Mouse (Mus musculus): ENCODE measurements around the gene Thbs2.

The Thbs2 gene

DNA sequence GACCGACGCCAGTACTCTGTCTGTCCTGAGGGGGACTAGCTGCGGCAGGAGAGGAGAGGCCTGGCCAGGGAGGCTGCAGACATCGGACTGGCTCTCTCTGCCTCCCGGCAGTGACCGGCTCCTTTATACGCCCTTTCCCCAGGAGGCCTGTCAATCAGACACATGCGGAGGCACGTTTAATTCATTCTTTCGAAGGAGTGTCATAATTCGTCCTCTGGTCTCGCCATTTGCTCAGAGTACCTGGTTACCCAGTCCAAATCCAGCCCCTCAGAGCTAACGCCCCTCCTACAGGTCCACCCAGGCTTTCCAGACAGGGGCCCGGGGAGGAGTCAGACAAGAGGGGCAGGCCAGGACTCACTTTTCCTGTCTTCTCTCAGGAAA, at the start of gene Thbs2:
Gene Thbs2, minus strand, starts transcription at position 242 of the 381 bp plus-strand sequence.
- DNase-seq (ENCODE audit: low read depth, low spot score): no peak

GRCm38 (mm10) chr17:14735493-14736004, 41.5 kb upstream of the Thbs2 start:
- no peak for DNase-seq (ENCODE audit: low read depth, low spot score)

- DNase-seq (ENCODE audit: low read depth, low spot score): no peak
Observed at GRCm38 (mm10) chr17:14734380-14734779, 40.3 kb upstream of the Thbs2 start.

GRCm38 (mm10) chr17:14733941-14734340, 39.9 kb upstream of the Thbs2 start:
- peak; percentile 59 for DNase-seq (ENCODE audit: low read depth, low spot score)

- no peak for DNase-seq (ENCODE audit: low read depth, low spot score)
Observed at GRCm38 (mm10) chr17:14733027-14733426, 39.0 kb upstream of the Thbs2 start.

DNA sequence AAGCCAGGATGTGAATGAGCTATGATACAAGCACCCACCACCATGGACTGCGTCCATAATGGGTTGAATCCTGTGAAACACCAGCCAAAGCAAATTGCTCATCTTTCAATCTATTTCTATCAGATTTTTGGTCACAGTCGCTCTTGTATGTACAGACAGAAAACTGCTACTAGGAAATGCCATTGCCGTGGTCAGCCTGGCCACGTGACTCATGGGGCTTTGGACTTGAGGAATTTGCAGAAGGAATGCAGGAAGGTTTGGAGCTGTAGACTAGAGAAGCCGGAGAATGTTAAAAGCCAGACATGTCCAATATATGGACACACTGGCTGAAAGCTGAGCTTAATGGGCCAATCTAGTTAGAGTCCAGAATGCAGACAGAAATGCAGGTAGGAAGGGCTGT, 36.6 kb upstream of the Thbs2 start:
- DNase-seq (ENCODE audit: low read depth, low spot score): no peak

- DNase-seq (ENCODE audit: low read depth, low spot score): no peak
Observed at GRCm38 (mm10) chr17:14727481-14727880, 33.4 kb upstream of the Thbs2 start.

GRCm38 (mm10) chr17:14724786-14725185, 30.8 kb upstream of the Thbs2 start:
- DNase-seq (ENCODE audit: low read depth, low spot score): no peak

GRCm38 (mm10) chr17:14721325-14721724, 27.3 kb upstream of the Thbs2 start:
- no peak for DNase-seq (ENCODE audit: low read depth, low spot score)

- no peak for DNase-seq (ENCODE audit: low read depth, low spot score)
Observed at GRCm38 (mm10) chr17:14720912-14721311, 26.9 kb upstream of the Thbs2 start.

DNA sequence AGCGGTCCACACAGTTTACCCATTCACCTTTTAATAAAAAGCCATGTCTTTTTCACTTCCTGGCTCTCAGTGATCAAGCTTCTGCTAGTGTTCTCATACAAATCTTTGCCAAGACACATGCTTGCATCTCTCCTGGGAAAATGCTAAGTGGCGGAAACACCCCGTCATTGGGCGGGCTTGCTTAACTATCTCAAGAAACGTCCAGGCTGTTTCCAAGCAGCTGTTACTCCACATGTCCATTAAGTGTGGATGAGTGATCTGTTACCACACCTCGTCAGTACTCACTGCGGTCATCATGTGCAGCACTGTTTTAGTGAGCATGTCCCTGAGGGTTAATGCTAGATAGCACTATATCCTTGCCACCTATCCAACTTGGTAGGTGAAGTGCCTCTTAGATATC, 26.2 kb upstream of the Thbs2 start:
- no peak for DNase-seq (ENCODE audit: low read depth, low spot score)

- DNase-seq (ENCODE audit: low read depth, low spot score): no peak
Observed at GRCm38 (mm10) chr17:14718801-14719200, 24.8 kb upstream of the Thbs2 start.

DNA sequence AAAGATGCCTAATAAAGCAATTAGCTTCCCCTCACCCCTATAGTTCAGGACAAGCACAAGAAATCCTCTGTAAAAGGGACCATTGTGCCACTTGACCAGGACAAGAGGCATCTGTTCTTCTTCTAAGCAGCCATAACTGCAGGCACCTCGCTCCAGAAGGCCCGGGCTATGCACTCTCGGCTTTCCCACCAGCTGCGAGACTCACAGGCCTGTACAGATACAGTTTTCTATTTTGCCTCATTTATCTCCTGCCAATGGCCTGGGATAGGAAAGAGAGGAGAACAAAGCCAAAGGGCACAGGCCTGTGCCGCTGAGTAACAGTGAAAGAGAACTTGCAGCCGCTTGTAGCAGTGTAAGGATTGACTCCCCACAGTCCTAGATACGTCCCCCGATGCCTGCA, 20.7 kb upstream of the Thbs2 start:
- DNase-seq (ENCODE audit: low read depth, low spot score): peak; percentile 13

DNA sequence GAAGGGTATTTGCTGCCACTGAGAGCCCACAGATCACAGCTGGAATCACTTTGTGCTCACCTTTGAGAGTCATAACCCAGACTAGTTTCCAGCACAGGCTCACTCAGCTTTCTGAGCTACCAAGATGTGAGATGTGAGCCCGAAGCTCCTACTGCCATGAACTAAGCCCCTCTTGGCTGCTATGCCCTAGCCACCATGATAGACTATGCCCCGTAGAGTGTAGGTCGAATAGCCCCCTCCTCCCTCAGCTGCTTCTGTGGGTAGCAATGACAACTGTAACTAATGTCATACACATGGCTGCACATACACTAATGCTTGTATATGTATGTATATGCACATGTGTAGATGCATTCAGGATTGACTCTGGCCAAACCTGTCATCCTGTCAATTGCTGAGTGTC, 20.3 kb upstream of the Thbs2 start:
- DNase-seq (ENCODE audit: low read depth, low spot score): no peak

GRCm38 (mm10) chr17:14711784-14712183, 17.7 kb upstream of the Thbs2 start:
- no peak for DNase-seq (ENCODE audit: low read depth, low spot score)

GRCm38 (mm10) chr17:14711032-14711431, 17.0 kb upstream of the Thbs2 start:
- DNase-seq (ENCODE audit: low read depth, low spot score): no peak

- DNase-seq (ENCODE audit: low read depth, low spot score): peak; percentile 5
Observed at GRCm38 (mm10) chr17:14706066-14706465, 12.0 kb upstream of the Thbs2 start.

DNA sequence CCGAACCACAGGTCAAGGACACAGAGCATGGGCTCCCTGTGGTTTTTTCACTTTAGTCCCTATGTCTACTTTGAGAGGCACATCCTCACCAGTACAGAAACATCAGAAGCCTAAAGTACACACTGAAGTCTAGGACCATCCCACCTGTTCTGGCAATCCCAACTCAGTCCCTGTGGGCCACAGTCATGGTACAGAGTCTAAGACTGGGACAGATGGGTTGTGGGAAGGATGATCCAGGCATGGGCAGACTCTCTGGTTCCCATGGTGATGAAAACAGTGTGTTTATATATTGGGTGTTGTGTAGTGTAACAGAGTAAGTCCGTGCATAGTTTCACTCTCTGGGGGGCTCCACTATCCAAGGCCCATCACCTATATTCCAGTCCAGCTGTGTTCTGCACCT, 11.4 kb upstream of the Thbs2 start:
- DNase-seq (ENCODE audit: low read depth, low spot score): peak; percentile 16

GRCm38 (mm10) chr17:14703771-14704170, 9.7 kb upstream of the Thbs2 start:
- no peak for DNase-seq (ENCODE audit: low read depth, low spot score)

GRCm38 (mm10) chr17:14703268-14703667, 9.2 kb upstream of the Thbs2 start:
- no peak for DNase-seq (ENCODE audit: low read depth, low spot score)

DNA sequence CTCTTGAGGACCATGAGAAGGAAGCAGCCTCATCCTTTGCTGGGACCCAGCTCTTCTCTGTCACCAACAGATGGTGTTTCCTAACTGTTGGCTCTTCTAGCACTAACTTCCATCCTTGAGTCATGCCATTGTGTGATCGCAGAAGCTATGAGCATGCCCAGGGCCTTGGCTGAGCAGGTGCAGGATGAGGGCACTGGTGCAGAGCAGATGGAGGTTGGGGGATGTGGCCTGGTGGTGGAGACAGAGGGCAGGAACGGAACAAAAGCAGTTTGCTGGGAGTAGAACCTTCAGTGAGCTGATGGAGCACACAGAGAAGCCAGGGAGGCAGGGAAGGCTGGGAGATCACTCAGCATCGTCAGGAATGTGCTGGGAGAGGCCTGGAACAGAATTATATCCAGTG, 8.7 kb upstream of the Thbs2 start:
- peak; percentile 29 for DNase-seq (ENCODE audit: low read depth, low spot score)

- no peak for DNase-seq (ENCODE audit: low read depth, low spot score)
Observed at GRCm38 (mm10) chr17:14701891-14702290, 7.9 kb upstream of the Thbs2 start.

DNA sequence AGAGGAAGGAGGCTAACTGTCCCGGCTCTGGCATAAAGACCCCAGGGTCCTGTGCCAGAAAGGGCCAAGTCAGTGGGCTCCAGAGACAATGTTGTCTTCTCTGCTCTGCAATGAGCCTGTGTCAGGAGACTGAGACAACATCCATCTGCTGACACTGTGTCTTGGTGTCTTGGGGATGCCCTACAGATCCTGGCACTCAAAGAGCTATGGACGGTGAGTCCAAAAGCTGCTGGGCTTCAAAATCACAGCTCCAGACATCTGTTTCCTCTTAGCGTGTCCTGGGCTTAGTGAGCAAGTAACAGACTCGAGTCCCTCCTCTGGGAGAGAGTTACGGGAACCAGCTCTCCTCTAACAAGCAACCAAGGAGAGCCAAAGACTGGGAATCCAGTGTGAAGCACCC, 6.2 kb upstream of the Thbs2 start:
- no peak for DNase-seq (ENCODE audit: low read depth, low spot score)

GRCm38 (mm10) chr17:14698188-14698587, 4.2 kb upstream of the Thbs2 start:
- DNase-seq (ENCODE audit: low read depth, low spot score): no peak
